Mouse (Mus musculus): ENCODE measurements around the gene Cyp2j9. TPM values are rescaled to one million over a fixed set of nuclear protein-coding genes. Genes with fewer than 3 reads are reported as not detected.
"Not testable (repeated sequence)": the region's sequence is repeated elsewhere in the genome, so short reads cannot be mapped to it uniquely, and the experiment has no call there.

Gene Cyp2j9
- polyA plus RNA-seq (2017; shearing (Covaris generic)) = not detected

DNA sequence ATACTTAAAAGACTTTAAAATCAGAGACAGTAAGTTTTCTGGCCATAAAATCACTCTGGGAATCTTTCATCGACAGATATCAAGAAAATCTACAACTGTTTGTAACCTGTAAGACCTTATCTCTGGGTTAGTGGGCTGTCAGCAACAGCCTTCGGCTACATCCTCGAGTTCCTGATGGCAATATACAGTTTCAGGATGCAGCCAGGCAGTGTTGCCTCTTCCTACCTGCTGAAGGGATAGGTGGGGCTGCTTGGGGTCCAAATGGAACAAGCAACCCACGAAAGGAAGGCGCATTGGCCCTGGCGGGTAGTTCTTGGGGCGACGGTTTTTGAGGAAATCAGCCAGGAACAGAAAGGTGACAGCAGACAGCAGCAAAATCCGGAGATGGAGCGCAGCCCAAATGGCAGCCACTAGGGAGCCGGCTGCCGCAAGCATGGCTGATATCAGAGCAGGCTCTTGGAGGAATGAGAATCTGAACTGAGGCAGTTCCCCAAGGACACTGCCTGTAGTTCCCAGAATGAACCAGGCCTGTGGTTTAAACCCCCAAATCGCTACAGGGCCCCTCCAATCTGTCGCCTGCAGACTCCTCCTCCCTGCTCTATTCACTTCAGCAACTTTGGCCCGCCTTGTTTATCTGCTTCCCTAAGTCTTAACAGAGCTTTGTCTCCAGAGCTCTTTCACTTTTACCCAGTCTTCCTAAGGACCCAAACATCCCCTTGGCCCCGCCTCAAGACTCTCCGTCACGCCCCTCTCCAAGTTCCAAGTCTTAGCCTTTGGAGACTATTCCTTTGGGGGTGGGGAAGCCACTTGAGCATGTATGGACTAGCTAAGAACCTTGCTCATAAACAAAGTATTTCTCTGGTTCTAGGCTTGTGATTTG is at the start of gene Cyp2j9:
Gene Cyp2j9 (minus strand): TSS at position 668 of the 880 bp plus-strand sequence.
- no peak for ATAC-seq

DNA sequence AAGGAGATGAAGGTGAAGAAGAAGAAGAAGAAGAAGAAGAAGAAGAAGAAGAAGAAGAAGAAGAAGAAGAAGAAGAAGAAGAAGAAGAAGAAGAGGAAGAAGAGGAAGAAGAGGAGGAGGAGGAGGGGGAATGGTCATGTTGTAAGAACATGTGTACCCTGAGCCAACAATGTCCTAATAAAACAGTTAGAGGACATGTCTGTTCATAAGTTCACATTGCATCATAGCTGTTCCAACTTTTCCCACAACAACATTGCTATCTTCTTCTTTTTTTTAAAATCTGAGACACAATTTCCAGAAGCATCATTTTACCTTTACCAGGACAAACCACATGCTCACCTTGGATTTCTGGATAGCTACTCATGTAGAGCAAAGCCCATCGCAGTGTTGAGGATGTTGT is 44.1 kb upstream of the Cyp2j9 start:
- ATAC-seq = no peak

DNA sequence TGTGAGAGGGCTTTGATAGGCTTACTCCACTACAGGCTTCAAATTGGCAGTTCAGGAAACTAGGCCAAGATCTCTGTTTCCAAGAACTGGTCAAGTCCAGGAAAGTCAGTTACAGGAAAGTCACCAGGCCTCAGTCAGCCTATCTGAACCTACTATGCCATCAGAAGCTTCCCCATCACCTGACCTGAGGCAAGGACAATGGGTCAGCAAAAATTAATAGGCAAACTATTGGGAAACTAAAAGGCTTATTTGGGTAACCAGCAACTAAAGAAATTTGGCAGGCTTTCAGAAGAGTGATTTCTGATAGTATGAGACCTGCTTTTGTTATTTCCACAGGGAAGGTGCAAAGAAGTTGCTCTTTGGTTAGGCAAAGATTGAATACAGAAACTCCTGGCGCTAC is 31.1 kb upstream of the Cyp2j9 start:
- no peak for ATAC-seq

DNA sequence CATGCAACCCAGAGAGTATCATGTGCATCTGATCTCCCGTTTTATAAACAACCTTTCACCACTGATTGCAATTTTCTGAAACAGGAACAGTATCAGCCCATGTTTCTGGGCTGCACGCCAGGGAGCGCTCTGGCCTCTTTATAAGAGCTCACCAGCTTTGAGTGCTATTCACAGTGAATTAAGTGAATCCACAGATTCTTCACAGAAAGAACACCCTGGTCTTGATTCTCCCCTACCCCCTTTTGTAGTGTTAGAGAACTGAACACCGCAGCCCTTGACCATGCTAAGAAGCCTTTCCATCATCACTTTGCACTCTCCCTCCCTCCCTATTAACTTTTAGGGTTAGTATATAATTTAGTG is 393 bp upstream of the Cyp2j9 start:
- no peak for ATAC-seq

DNA sequence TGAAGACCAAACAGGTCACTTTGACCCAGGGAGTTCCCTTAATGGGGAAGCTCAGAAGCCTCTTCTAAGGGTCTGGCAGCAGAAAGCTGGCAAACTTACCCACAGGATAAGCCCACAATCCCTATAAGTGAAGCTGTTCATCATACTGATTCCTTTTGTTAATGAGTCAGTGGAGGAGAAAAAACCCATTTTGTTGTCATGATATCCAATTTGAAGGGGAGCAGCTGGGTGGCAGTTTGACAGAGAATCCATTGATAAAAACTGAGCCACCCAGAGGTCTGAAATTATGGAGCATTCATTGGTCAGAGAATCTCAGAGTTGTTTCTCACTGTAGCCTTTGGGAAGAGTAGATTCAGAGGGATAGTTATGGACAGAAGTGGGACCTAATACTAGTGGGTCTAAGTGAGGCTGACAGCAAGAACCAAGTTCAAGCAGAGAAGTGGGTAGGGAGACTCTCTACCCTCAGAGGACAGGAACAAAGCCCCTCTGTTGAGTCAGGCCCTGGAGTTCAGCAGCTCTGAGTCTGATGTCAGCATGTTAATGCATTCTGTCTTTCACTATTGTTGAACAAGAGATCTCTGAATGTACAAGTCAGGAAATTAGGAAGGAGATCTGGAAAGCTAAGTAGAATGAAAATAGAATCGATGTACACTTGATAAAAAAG is 9.8 kb downstream of the Cyp2j9 start:
- ATAC-seq = no peak

DNA sequence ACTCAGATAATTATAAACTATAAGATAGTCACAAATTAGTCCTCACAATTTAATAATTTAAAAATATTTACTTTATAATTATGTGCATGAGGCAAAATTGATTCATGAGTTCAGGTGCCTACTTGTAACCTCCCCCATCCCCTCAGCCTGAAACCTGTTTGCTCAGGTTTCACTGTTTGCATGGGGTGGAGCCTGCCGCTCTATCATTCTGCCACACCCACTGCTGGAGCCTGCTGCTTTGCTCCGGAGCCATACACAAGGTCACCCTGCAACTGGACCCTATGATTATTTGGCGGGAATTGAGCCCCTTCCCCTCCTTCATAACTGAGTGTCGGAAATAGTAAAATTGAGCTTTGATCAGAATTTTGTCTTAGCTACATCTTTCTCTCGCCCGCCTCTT is 11.0 kb downstream of the Cyp2j9 start:
- ATAC-seq = not testable (repeated sequence)

DNA sequence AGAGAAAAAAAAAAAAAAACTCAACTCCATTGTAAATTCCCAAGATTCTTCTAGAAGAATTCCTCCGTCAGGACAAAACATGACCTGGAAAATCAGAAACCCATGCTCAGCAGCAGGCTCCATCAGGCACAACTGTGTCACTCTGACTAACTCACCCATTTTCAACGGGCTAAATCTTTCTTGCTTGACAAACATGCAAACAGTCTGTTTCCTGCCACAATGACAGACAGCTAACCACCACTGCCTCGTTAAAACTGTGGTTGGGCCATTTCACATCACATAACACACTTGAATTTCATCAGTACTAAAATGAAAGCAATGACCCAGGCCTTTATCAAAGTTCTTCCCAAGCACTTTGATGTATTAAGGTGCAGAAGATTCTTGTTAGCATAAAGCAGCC is 21.9 kb downstream of the Cyp2j9 start:
- ATAC-seq = no peak

DNA sequence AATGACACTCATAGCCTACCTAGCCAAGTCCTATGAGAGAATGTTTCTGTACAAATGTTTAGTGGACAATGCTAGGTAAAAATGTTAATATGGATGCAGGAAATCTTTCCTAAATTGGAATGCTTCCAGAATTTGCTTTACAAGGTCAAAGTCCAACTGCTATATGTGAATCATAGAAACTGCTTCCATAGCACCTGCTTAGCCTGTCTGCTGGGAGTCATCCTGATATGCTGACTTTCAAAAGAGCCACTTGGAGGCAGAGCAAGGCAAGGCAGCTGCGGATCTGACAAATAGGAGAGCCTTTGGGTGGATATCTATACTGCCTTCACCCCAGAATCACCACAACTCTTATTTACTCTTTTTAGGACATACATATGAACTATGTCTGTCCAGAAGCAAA is 23.4 kb downstream of the Cyp2j9 start:
- no peak for ATAC-seq

DNA sequence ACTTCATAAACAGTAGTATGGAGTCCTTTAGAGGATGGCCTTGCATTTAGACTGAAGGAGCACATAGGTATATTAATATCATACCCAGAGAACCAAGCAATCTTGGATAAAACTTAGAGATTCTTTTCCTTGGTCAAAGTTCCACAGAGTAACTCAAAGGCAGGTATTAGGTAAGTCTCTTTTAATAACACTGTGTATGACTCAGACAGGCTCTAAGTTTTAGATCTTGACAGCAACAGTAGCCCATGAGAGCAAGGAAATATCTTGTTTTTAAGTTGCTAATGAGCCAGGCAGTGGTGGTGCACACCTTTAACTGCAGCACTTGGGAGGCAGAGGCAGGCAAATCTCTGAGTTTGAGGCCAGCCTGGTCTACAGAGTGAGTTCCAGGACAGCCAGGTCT is 25.6 kb downstream of the Cyp2j9 start:
- ATAC-seq = no peak

DNA sequence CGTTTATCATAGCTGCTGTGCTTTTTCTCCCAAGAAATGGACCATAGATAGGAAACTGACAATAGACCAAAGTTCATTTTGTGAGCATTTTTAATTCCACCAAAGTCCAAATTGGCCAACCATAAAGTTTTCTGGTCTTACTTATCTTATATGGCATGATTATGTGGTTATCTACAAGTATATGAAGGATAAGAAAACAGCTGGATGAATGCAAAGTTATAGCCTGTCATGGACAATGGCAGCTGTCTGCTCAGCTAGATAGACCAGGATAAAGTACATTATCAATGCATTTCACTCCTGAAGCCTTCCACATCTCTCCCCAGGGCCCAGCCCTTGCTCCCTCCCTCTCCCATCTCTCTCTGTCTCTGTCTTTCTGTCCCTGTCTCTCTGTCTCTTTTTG is 30.9 kb downstream of the Cyp2j9 start:
- no peak for ATAC-seq

DNA sequence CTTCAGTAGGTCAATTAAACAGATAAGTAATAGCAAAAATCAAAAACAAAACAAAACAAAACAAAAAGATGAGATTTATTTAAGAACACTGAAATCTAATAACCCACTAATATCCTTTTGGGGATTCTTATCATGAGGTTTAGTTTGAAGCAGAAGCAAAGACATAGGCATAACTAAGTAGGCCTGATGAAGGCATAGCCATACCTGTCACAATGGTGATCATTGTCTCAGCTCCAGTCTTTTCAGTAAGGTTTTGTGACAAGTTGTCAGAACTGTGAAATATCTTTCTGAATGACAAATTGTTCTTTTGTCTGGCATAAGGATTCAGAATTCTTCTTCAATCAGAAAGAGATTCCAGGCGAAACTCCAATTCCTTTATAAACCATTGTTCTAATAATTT is 31.6 kb downstream of the Cyp2j9 start:
- no peak for ATAC-seq

DNA sequence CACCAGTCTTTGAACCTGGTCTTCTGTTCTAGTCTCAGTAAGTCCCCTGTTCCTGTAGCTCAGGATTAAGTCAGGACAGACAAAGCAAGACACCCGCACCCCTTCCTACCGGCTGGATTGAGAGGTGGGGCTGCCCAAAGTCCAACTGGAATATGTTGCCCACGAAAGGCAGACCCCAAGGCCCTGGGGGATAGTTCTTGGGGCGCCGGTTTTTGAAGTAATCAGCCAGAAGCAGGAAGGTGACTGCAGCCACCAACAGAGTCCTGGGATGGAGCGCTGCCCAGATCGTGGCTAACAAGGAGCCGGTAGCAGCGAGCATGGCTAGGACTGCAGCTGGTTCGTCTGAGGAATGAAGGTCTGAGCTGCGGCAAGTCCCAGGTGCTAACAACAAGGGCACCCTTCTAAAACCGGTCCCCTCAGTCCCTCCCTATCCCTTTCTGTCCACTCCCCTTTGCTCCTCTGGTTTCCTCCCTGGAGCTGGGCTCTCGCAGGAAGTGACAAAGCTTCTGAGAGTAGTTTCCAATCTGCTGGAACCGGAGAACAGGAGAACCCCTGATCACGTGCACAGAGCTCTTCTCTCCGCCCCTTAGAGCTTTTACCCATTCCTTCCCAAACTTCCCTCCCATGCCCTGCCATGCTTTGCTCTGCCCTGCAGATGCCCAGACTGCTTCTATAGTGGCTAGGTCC is 38.1 kb downstream of the Cyp2j9 start, which contains the start of gene Cyp2j6:
Gene Cyp2j6 (minus strand): TSS at position 529 of the 687 bp plus-strand sequence.
- ATAC-seq = no peak

DNA sequence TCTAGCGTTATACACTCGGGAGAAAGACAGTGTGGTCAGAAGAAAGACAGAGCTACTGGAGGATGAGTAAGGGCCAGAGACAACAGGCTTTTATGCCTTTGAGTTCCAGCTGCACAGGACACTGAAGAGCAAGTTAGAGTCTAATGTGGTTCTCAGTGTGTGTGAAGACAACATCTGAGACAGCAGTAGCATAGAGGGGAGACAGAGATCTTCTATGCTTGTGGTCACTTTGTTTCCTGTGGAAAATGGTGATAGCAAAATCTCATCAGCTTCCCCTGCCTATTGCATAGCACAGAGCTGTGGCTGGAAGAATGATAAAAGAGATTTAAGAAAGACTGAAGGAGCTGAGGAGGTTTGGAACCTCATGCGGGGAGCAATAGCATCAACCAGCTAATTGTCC is 39.8 kb downstream of the Cyp2j9 start:
- ATAC-seq = no peak

DNA sequence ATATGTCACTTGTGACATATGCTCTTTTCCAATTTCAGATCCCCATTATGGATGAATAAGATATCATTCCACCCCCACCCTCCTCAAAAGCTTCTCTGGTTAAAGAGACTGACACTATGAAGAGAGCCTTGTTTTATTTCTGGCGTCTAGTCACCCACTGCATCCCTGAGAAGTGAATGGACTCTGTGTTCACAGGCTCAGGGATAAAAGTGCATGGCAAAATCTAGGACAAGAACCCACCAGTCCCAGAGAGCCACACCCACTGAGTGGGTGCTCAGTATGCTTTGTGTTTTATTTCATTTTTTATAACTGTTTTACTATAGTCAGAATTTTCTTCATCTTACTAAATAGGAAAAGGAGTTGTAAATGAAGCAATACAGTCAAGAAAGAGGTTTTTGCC is 45.4 kb downstream of the Cyp2j9 start:
- ATAC-seq = no peak

DNA sequence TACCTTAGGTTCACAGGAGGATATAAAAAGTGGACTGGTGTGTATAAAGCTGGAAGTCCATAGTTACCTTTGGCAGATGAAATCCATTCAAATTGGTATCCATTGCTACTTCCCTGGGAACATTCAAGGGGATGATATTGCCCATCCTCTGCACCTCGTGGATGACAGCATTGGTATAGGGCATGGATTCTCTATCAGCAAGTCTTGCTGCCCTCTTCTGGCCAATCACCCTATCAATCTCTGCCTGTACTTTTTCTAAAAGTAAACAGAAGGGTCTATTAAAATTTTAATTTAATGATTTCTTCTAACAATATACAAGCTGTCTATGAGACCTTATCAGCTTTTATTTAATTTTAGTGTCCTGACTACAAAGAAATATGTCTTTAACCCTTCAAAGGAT is 65.6 kb downstream of the Cyp2j9 start:
- ATAC-seq = no peak

DNA sequence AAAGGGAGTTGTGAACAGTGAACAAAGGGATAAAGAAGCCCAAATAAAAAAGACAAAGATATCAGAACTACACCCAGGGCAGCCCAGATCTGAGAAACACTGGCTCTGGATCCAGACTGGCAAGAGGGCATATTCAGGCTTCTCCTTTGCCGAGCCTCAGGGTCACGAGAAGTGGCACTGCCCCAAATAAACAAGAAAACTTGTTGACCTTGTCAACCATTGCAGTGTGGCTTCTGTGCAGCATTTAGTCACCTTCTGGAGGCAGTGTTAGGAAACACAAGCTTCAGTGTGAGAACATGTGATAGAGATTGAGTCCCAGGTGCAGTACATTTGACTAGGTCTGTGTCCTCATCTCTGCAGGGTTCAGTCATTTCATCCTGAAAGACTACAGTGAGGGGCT is 69.1 kb downstream of the Cyp2j9 start:
- no peak for ATAC-seq

Other genes with a start within 250 kb of the Cyp2j9 start
- not detected for gene Cyp2j11, start 242.9 kb downstream of the Cyp2j9 start, polyA plus RNA-seq (2017; shearing (Covaris generic))
- not detected for gene Cyp2j8, start 84.2 kb downstream of the Cyp2j9 start, polyA plus RNA-seq (2017; shearing (Covaris generic))
- not detected for gene Cyp2j6, start 37.9 kb downstream of the Cyp2j9 start, polyA plus RNA-seq (2017; shearing (Covaris generic))
- not detected for gene Cyp2j5, start 72.6 kb upstream of the Cyp2j9 start, polyA plus RNA-seq (2017; shearing (Covaris generic))
- gene Gm12695, start 193.6 kb upstream of the Cyp2j9 start, polyA plus RNA-seq (2017; shearing (Covaris generic)) = not detected